Mouse (Mus musculus): ENCODE data around the gene Sun2.

Gene Sun2

DNA sequence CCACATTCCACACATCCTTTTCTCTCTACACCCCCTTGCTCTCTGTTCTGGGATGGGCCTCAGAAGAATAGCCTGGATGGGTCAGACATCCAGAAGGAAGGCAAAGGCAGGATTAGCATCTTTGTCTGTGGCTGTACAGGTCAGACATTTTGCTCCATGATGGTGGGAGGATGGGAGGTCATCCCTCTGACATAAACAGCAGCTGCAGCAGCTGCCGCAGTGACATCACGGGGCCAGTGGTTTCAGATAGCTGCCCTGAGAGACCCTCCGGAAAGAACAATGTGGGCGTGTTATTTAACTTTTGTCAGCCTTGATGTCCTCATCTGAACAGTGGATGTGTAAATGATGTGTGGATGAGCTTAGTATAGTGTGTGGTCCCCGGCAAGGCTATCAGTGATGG lies 3.5 kb upstream of the Sun2 start:
- no peak for DNase-seq (ENCODE audit: low read depth, low spot score)
- Histone ChIP-seq H3K27me3 (ENCODE audit: control insufficient read depth, insufficient read depth, low read length, poor library complexity, severe bottlenecking) (no peaks in the 10 kb centered on the region), H3K36me3 (ENCODE audit: control insufficient read depth, insufficient read depth, low read length, poor library complexity, severe bottlenecking) (no peaks in the 10 kb centered on the region; the same call in 1 of the 2 replicates)

GRCm38 (mm10) chr15:79745312-79745711 lies 3.0 kb upstream of the Sun2 start:
- H3K27me3 ChIP-seq (ENCODE audit: control insufficient read depth, insufficient read depth, low read length, poor library complexity, severe bottlenecking) = no peaks in the 10 kb centered on the region
- no peak for DNase-seq (ENCODE audit: low read depth, low spot score)
- no peaks in the 10 kb centered on the region; the same call in 1 of the 2 replicates for H3K36me3 ChIP-seq (ENCODE audit: control insufficient read depth, insufficient read depth, low read length, poor library complexity, severe bottlenecking)

DNA sequence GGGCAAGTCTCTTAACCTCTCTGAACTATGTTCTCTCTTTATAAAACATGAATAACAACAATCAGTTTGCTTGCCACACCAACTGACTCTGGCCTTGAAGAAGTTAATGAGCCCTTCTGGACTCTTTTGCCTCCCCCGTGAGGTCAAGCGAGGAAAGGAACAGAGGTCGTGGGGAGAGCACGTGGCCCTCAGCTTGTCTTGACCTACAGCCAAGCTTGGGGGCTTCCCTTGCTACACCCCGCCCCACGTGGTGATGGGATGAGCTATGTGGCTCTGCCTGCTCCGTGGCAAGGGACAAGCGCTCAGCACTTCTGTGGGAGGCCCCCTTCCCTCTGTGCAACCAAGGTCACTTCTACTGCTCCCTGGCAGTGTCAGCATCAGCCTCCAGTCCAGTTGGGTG lies 2.4 kb upstream of the Sun2 start:
- no peaks in the 10 kb centered on the region; the same call in 1 of the 2 replicates for H3K36me3 ChIP-seq (ENCODE audit: control insufficient read depth, insufficient read depth, low read length, poor library complexity, severe bottlenecking)
- no peak for DNase-seq (ENCODE audit: low read depth, low spot score)

DNA sequence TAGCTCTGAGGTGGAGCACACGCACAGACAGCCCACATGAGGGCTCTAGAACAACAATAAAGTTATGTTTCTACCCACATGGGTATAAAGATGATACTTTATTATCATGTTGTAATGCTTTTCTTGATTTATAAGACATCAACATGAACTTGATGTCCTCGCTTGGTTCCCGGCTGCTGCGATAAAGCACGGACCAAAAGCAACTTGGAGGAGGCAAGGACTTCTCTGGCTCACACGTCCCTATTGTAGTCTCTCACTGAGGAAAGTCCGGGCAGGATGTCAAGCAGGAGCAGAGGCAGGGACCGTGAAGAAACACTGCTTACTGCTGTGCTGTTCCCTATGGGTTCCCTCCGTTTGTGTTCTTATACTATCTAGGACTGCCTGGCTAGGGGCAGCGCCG lies 1.7 kb upstream of the Sun2 start:
- no peak for DNase-seq (ENCODE audit: low read depth, low spot score)
- H3K27me3 ChIP-seq (ENCODE audit: control insufficient read depth, insufficient read depth, low read length, poor library complexity, severe bottlenecking) = no peaks in the 10 kb centered on the region
- no peaks in the 10 kb centered on the region; the same call in 1 of the 2 replicates for H3K36me3 ChIP-seq (ENCODE audit: control insufficient read depth, insufficient read depth, low read length, poor library complexity, severe bottlenecking)

More for the DNA sequence above, 2.4 kb upstream of the Sun2 start:
- no peaks in the 10 kb centered on the region for H3K27me3 ChIP-seq (ENCODE audit: control insufficient read depth, insufficient read depth, low read length, poor library complexity, severe bottlenecking)

DNA sequence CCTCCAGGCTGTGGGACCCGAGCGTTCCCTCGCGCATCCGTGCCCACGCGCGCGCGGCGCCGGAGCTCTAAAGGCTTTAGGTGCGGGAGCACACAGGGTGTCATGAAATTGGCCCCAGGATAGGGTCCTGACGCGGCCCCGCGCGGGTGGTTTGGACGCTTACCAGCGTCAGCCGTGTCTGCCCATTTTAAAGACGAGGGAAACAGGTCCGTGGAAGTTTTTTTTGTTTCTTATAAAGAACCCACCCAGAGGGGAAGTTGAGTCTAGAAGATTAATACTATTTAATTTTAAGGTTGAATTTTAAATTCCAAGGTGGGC lies 329 bp upstream of the Sun2 start:
- H3K36me3 ChIP-seq (ENCODE audit: control insufficient read depth, insufficient read depth, low read length, poor library complexity, severe bottlenecking) = peaks cover 4% of the 10 kb centered on the region
- no peak for DNase-seq (ENCODE audit: low read depth, low spot score)
- no peaks in the 10 kb centered on the region for H3K27me3 ChIP-seq (ENCODE audit: control insufficient read depth, insufficient read depth, low read length, poor library complexity, severe bottlenecking)

DNA sequence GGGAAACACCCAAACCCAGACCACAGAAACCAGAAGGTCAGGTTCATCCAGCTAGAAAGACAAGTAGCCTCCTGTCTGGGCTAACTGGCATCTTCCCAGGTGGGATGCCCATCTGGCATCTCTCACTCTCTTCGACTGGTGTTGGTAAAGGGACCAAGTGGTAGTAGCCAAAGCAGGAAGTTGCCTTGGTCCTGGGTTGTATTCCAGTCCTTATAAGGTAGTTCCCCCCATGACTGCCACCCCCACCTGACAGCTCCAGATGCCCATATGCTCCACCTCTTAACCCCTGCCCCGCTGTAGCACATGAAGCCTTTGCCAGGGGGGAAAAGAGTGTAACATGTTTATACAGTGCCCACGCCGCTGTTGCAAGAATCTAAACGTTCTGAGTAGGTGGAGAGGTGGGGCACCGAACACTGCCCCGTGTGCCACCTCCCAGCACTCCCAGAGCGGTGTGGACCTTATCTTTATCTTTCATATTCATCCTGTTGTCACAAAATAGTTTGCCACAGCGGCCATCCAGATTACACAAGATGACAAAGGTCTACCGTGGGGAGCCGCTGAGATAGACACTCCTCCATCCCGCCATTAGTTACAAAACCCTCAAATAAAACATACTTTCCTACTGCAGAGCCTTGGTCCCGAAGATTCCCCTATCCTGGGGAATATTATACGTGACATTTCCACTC lies 1.0 kb downstream of the Sun2 start:
- Histone ChIP-seq H3K36me3 (ENCODE audit: control insufficient read depth, insufficient read depth, low read length, poor library complexity, severe bottlenecking) (peaks cover 7% of the 10 kb centered on the region), H3K27me3 (ENCODE audit: control insufficient read depth, insufficient read depth, low read length, poor library complexity, severe bottlenecking) (no peaks in the 10 kb centered on the region)
- DNase-seq (ENCODE audit: low read depth, low spot score) = peak; percentile 84

DNA sequence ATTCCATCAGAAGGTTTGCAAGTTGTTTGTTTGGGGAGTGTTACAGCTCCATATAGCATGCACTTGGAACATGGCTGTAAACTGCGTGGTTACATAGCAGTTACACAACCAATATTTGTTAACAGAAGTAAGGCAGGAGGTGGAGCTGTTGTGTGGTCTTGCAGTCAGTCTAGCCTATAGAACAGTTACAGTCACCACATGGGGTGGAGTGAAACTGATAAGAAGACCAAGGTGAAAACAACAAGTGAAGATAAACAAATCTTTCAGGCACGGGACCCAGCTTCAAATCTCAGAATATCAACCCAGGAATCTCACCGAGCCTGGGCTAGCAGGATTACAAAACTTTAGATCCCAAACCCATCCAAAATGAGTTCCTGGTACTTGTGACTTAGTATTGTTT lies 1.6 kb downstream of the Sun2 start:
- peak; percentile 42 for DNase-seq (ENCODE audit: low read depth, low spot score)
- H3K27me3 ChIP-seq (ENCODE audit: control insufficient read depth, insufficient read depth, low read length, poor library complexity, severe bottlenecking) = no peaks in the 10 kb centered on the region
- peaks cover 9% of the 10 kb centered on the region for H3K36me3 ChIP-seq (ENCODE audit: control insufficient read depth, insufficient read depth, low read length, poor library complexity, severe bottlenecking)

- no peak for DNase-seq (ENCODE audit: low read depth, low spot score)
- peaks cover 22% of the 10 kb centered on the region for H3K36me3 ChIP-seq (ENCODE audit: control insufficient read depth, insufficient read depth, low read length, poor library complexity, severe bottlenecking)
- H3K27me3 ChIP-seq (ENCODE audit: control insufficient read depth, insufficient read depth, low read length, poor library complexity, severe bottlenecking) = no peaks in the 10 kb centered on the region
These were observed 8.0 kb downstream of the Sun2 start for GRCm38 (mm10) chr15:79734311-79734710.

GRCm38 (mm10) chr15:79733640-79734039 lies 8.7 kb downstream of the Sun2 start:
- Histone ChIP-seq H3K36me3 (ENCODE audit: control insufficient read depth, insufficient read depth, low read length, poor library complexity, severe bottlenecking) (peaks cover 20% of the 10 kb centered on the region), H3K27me3 (ENCODE audit: control insufficient read depth, insufficient read depth, low read length, poor library complexity, severe bottlenecking) (no peaks in the 10 kb centered on the region)
- no peak for DNase-seq (ENCODE audit: low read depth, low spot score)

DNA sequence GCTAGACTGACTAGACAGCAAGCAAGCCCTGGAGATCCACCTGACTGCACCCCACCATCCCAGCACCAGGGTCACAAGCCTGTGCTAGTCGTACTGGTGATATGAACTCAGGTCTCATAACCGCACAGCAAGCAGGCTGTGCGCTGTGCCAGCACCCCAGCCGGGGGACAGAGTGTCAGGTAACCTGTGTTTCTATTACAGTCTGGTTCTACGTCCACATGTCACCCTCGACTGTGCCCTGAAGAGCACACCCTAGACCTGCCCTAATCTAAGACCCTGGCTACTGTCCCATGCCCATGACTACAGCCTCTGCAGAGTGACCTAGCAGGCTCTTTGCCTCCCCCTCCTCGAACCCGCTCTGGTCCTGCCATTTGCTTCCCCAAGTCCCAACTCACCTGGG lies 9.1 kb downstream of the Sun2 start:
- no peaks in the 10 kb centered on the region for H3K27me3 ChIP-seq (ENCODE audit: control insufficient read depth, insufficient read depth, low read length, poor library complexity, severe bottlenecking)
- H3K36me3 ChIP-seq (ENCODE audit: control insufficient read depth, insufficient read depth, low read length, poor library complexity, severe bottlenecking) = peaks cover 18% of the 10 kb centered on the region
- no peak for DNase-seq (ENCODE audit: low read depth, low spot score)

GRCm38 (mm10) chr15:79731554-79731953 lies 10.8 kb downstream of the Sun2 start:
- H3K27me3 ChIP-seq (ENCODE audit: control insufficient read depth, insufficient read depth, low read length, poor library complexity, severe bottlenecking) = no peaks in the 10 kb centered on the region
- no peak for DNase-seq (ENCODE audit: low read depth, low spot score)

GRCm38 (mm10) chr15:79728731-79729388 lies 13.5 kb downstream of the Sun2 start:
- Histone ChIP-seq H3K27me3 (ENCODE audit: control insufficient read depth, insufficient read depth, low read length, poor library complexity, severe bottlenecking) (no peaks in the 10 kb centered on the region), H3K36me3 (ENCODE audit: control insufficient read depth, insufficient read depth, low read length, poor library complexity, severe bottlenecking) (peaks cover 14% of the 10 kb centered on the region)
- no peak for DNase-seq (ENCODE audit: low read depth, low spot score)

More at GRCm38 (mm10) chr15:79731554-79731953, 10.8 kb downstream of the Sun2 start:
- peaks cover 19% of the 10 kb centered on the region for H3K36me3 ChIP-seq (ENCODE audit: control insufficient read depth, insufficient read depth, low read length, poor library complexity, severe bottlenecking)

- DNase-seq (ENCODE audit: low read depth, low spot score) = no peak
- H3K36me3 ChIP-seq (ENCODE audit: control insufficient read depth, insufficient read depth, low read length, poor library complexity, severe bottlenecking) = peaks cover 14% of the 10 kb centered on the region
- no peaks in the 10 kb centered on the region for H3K27me3 ChIP-seq (ENCODE audit: control insufficient read depth, insufficient read depth, low read length, poor library complexity, severe bottlenecking)
These were observed 14.0 kb downstream of the Sun2 start for GRCm38 (mm10) chr15:79728311-79728710.

- Histone ChIP-seq H3K36me3 (ENCODE audit: control insufficient read depth, insufficient read depth, low read length, poor library complexity, severe bottlenecking) (peaks cover 14% of the 10 kb centered on the region), H3K27me3 (ENCODE audit: control insufficient read depth, insufficient read depth, low read length, poor library complexity, severe bottlenecking) (no peaks in the 10 kb centered on the region)
- no peak for DNase-seq (ENCODE audit: low read depth, low spot score)
These were observed 14.5 kb downstream of the Sun2 start for GRCm38 (mm10) chr15:79727840-79728239.

DNA sequence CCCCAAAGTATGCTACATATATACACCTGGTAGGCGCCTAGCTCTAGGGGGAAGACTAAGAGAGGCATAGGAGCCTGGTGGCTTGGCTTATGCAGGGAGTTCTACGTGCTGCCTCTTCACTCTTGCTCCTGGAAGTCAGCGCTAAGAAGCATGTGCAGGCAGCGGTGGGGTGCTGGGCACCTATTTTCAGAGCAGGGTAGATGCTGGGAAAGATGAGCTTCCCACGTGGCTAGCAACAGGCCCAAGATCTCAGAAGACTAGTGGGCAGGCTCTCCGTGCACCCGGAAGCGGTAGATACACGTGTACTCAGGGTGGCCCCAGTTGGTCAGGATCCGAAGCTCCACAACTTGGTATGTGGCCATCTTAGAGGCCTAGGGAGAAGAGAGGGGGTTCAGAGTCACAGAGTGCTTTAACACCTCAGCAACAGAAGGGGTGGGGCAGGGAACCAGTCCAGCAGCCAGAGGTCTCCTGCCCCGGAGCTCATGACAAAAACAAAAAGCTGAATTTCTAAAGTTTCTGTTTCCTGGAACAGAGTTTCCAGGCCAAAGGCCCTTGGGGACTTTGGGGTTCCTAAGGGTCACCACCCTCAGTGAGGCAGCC lies 17.0 kb downstream of the Sun2 start:
- Histone ChIP-seq H3K36me3 (ENCODE audit: control insufficient read depth, insufficient read depth, low read length, poor library complexity, severe bottlenecking) (peaks cover 12% of the 10 kb centered on the region), H3K27me3 (ENCODE audit: control insufficient read depth, insufficient read depth, low read length, poor library complexity, severe bottlenecking) (no peaks in the 10 kb centered on the region)
- no peak for DNase-seq (ENCODE audit: low read depth, low spot score)
